Mouse (Mus musculus) intestine, embryonic 16.5 days (tissue): Measurements from ENCODE around the gene Crybg2. TPM values are rescaled to one million over a fixed set of nuclear protein-coding genes. Genes with fewer than 3 reads are reported as not detected.

Experiments used
- ATAC-seq: fragments of 200-750 bp; cut with Nextera tagmentation; 2 replicates; pipeline ENCODE4 v1.8.0; 2017; ENCODE audit warnings: moderate TSS enrichment, moderate library complexity
- H3K27ac ChIP-seq: fragments of 300-500 bp; sonication (generic); 2 replicates; pipeline ENCODE4 v1.5.1; 2014; ENCODE audit warnings: mild to moderate bottlenecking, low read length
- H3K27me3 ChIP-seq: fragments of 300-500 bp; sonication (generic); replicated peaks from 2 replicates; pipeline ENCODE4 v1.6.1; 2014; ENCODE audit warnings: low read length, control low read depth, mixed read lengths; ENCODE audit not compliant: control insufficient read depth, insufficient read depth
- H3K36me3 ChIP-seq: fragments of 300-500 bp; sonication (generic); 2 replicates; pipeline ENCODE4 v1.6.1; 2014; ENCODE audit warnings: low read length, control low read depth; ENCODE audit not compliant: control insufficient read depth, insufficient read depth
- H3K4me1 ChIP-seq: fragments of 300-500 bp; sonication (generic); 2 replicates; pipeline ENCODE4 v1.6.1; 2014; ENCODE audit warnings: low read length, control low read depth, mixed read lengths; ENCODE audit not compliant: control insufficient read depth, insufficient read depth
- H3K4me2 ChIP-seq: fragments of 300-500 bp; sonication (generic); 2 replicates; pipeline ENCODE4 v1.6.1; 2014; ENCODE audit warnings: low read depth, low read length, control low read depth
- H3K4me3 ChIP-seq: fragments of 300-500 bp; sonication (generic); 2 replicates; pipeline ENCODE4 v1.5.1; 2014; ENCODE audit warnings: mild to moderate bottlenecking, low read length
- H3K9ac ChIP-seq: fragments of 300-500 bp; sonication (generic); 2 replicates; pipeline ENCODE4 v1.6.1; 2014; ENCODE audit warnings: low read depth, low read length
- H3K9me3 ChIP-seq: fragments of 300-500 bp; sonication (generic); 2 replicates; pipeline ENCODE4 v1.6.1; 2016; ENCODE audit warnings: low read length, control low read depth; ENCODE audit not compliant: control insufficient read depth
- WGBS: fragments of 180-500 bp; shearing (Covaris S2); extraction: QIAGEN DNeasy Blood & Tissue Kit; methylation state at CpG from one replicate; pipeline ENCODE4 v1.1.7; 2014; 5-methylcytosine and 5-hydroxymethylcytosine counted together
- polyA plus RNA-seq: library from polyadenylated mRNA; unstranded; fragments of >200 nt; fragmentation: Nextera tagmentation; extraction: Ambion mirVana; gene quantifications from 2 replicates; pipeline ENCODE4 v1.2.1, GENCODE M21; 2015

The Crybg2 gene
- polyA plus RNA-seq, 1 experiment from 2014 or later, result 22.9 TPM

GRCm38 (mm10) chr4:134128983-134129362, 68.4 kb downstream of the Crybg2 start:
- ATAC-seq, result peak; percentile 75
- 1% methylated on average over 14 of the region's 14 CpGs for WGBS

GRCm38 (mm10) chr4:134129482-134129881, 68.9 kb downstream of the Crybg2 start:
- no peak for ATAC-seq
- Histone ChIP-seq H3K4me3 (peak overlapping the region; percentile 87), H3K9me3 (no peaks in the 10 kb centered on the region), H3K36me3 (no peaks in the 10 kb centered on the region; the same call in 1 of the 2 replicates), H3K4me1 (peaks cover 45% of the 10 kb centered on the region), H3K27me3 (no peaks in the 10 kb centered on the region), H3K4me2 (peak overlapping the region; percentile 90), H3K9ac (peak overlapping the region; percentile 92; the same call in 1 of the 2 replicates), H3K27ac (peak overlapping the region; percentile 88)
- 48% methylated on average over 6 of the region's 6 CpGs for WGBS

More at GRCm38 (mm10) chr4:134128983-134129362, 68.4 kb downstream of the Crybg2 start:
- Histone ChIP-seq H3K4me1 (peaks cover 50% of the 10 kb centered on the region), H3K9me3 (no peaks in the 10 kb centered on the region), H3K9ac (peak overlapping the region; percentile 92), H3K27me3 (no peaks in the 10 kb centered on the region), H3K4me2 (peak overlapping the region; percentile 90), H3K27ac (peak overlapping the region; percentile 88), H3K4me3 (peak overlapping the region; percentile 87), H3K36me3 (no peaks in the 10 kb centered on the region; the same call in 1 of the 2 replicates)

- Histone ChIP-seq H3K36me3 (no peaks in the 10 kb centered on the region), H3K4me1 (peaks cover 30% of the 10 kb centered on the region), H3K27ac (no peak overlapping the region), H3K4me2 (no peak overlapping the region), H3K9me3 (no peaks in the 10 kb centered on the region), H3K4me3 (no peak overlapping the region), H3K9ac (no peak overlapping the region), H3K27me3 (no peaks in the 10 kb centered on the region)
- 70% methylated on average over 3 of the region's 3 CpGs for WGBS
- ATAC-seq, result no peak
Observed at GRCm38 (mm10) chr4:134132117-134132516, 71.5 kb downstream of the Crybg2 start.

GRCm38 (mm10) chr4:134132519-134133095, 72.0 kb downstream of the Crybg2 start:
- 73% methylated on average over 8 of the region's 8 CpGs for WGBS

GRCm38 (mm10) chr4:134136280-134136926, 75.8 kb downstream of the Crybg2 start:
- Histone ChIP-seq H3K27ac (no peak overlapping the region), H3K27me3 (no peaks in the 10 kb centered on the region), H3K4me1 (0 out of 2 replicates have a peak, but pooled peaks cover under 1% of the 10 kb centered on the region), H3K4me3 (no peak overlapping the region), H3K9ac (no peak overlapping the region), H3K9me3 (no peaks in the 10 kb centered on the region), H3K36me3 (no peaks in the 10 kb centered on the region), H3K4me2 (no peak overlapping the region)
- ATAC-seq, result no peak
- 52% methylated on average over 3 of the region's 3 CpGs for WGBS

More at GRCm38 (mm10) chr4:134132519-134133095, 72.0 kb downstream of the Crybg2 start:
- Histone ChIP-seq H3K27ac (no peak overlapping the region), H3K9me3 (no peaks in the 10 kb centered on the region), H3K4me2 (no peak overlapping the region), H3K36me3 (no peaks in the 10 kb centered on the region), H3K9ac (no peak overlapping the region), H3K27me3 (no peaks in the 10 kb centered on the region), H3K4me1 (peaks cover 26% of the 10 kb centered on the region), H3K4me3 (no peak overlapping the region)
- ATAC-seq, result no peak

GRCm38 (mm10) chr4:134138857-134139256, 78.2 kb downstream of the Crybg2 start:
- Histone ChIP-seq H3K9me3 (no peaks in the 10 kb centered on the region), H3K4me3 (no peak overlapping the region), H3K4me1 (no peaks in the 10 kb centered on the region), H3K4me2 (no peak overlapping the region), H3K9ac (no peak overlapping the region), H3K36me3 (no peaks in the 10 kb centered on the region), H3K27me3 (no peaks in the 10 kb centered on the region), H3K27ac (no peak overlapping the region)
- 83% methylated on average over 2 of the region's 2 CpGs for WGBS
- no peak for ATAC-seq

Other genes with a start within 250 kb of the Crybg2 start
- 148 and 156 TPM in 2 replicates for gene Rps6ka1, start 173.0 kb upstream of the Crybg2 start, polyA plus RNA-seq
- gene Hmgn2, start 92.2 kb upstream of the Crybg2 start, polyA plus RNA-seq, result 1,469 and 1,670 TPM in 2 replicates
- gene Dhdds, start 59.9 kb upstream of the Crybg2 start, polyA plus RNA-seq, result 41.3 and 45.4 TPM in 2 replicates
- 0.10 TPM in 2 replicates for gene Lin28a, start 42.0 kb upstream of the Crybg2 start, polyA plus RNA-seq
- gene Zfp683, start 7.0 kb upstream of the Crybg2 start, polyA plus RNA-seq, result not detected in 2 replicates
- 27.8 and 28.4 TPM in 2 replicates for gene Cd52, start 34.3 kb downstream of the Crybg2 start, polyA plus RNA-seq
- gene Ubxn11, start 41.8 kb downstream of the Crybg2 start, polyA plus RNA-seq, result 4.3 and 5.6 TPM in 2 replicates
- gene Sh3bgrl3, start 68.0 kb downstream of the Crybg2 start, polyA plus RNA-seq, result 428 and 452 TPM in 2 replicates
- gene Cep85, start 126.3 kb downstream of the Crybg2 start, polyA plus RNA-seq, result 112 and 125 TPM in 2 replicates
- not detected in 2 replicates for gene Gm7534, start 142.2 kb downstream of the Crybg2 start, polyA plus RNA-seq
- 0.37 and 0.60 TPM in 2 replicates for gene Catsper4, start 166.6 kb downstream of the Crybg2 start, polyA plus RNA-seq
- gene Cnksr1, start 177.6 kb downstream of the Crybg2 start, polyA plus RNA-seq, result 16.9 and 18.3 TPM in 2 replicates
- gene E130218I03Rik, start 182.8 kb downstream of the Crybg2 start, polyA plus RNA-seq, result 0.28 and 0.34 TPM in 2 replicates
- 13.0 and 14.5 TPM in 2 replicates for gene Zfp593, start 184.8 kb downstream of the Crybg2 start, polyA plus RNA-seq
- not detected in 2 replicates for gene Gm30191, start 186.1 kb downstream of the Crybg2 start, polyA plus RNA-seq
- gene Grrp1, start 193.3 kb downstream of the Crybg2 start, polyA plus RNA-seq, result 3.6 and 5.0 TPM in 2 replicates
- 14.0 and 16.5 TPM in 2 replicates for gene Pdik1l, start 227.1 kb downstream of the Crybg2 start, polyA plus RNA-seq